Mouse (Mus musculus): ENCODE data around the gene Tbx10. TPM values are rescaled to one million over a fixed set of nuclear protein-coding genes. Genes with fewer than 3 reads are reported as not detected.

Tbx10 gene
- polyA plus RNA-seq (2015; fragmentation: Nextera tagmentation; extraction: Ambion mirVana): 0.11 TPM in 1 of 2 replicates, not detected in the other

DNA sequence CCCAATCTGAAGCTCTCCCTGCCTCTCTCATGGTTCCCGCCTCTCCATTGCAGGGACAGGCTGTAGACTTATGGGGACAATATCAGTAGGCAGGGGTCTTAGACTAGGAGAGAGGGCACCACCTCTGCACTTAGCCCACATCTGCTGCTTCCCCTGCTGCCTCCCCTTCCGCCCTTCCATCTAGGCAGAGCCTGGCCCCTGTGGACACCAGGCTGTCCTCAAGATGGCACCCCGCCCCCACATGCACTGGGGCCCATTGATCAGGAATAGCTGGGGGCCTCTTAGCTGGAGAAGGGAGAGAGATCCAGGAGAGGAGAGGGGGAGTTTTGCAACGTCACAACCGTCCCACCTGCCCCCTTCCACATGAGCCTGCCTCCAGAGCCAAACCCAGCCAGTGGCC, at the start of gene Tbx10:
Gene Tbx10 (plus strand): TSS at position 337 of the 400 bp plus-strand sequence.

GRCm38 (mm10) chr19:3958470-3958869, 34.1 kb upstream of the Tbx10 start, which contains the start of gene Aldh3b3:
TSS of gene Aldh3b3 (plus strand) at chr19:3958645.

DNA sequence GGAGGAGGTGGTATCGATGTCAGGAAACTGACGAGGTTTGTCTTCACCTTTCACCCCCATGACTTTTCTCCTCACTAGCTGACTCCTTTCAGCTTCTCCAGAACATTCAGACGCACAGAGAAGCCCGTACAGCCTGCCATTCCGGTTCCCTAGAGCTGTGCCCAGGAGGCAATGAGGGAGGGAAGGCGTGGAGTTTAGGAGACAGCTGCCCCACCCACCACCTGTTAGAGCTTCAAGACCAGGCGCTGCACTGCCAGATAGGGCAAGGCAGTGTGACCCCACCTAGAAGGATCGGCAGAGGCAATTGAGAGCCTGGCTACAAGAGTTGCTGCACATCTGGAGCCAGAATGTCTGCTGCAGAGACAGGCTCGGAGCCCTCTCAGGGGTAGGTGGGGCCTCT, 20.3 kb upstream of the Tbx10 start, which contains the start of gene Aldh3b2:
Gene Aldh3b2 (plus strand): TSS at position 100 of the 400 bp plus-strand sequence.

GRCm38 (mm10) chr19:3986334-3986733, 6.2 kb upstream of the Tbx10 start, which contains the start of gene Acy3:
TSS of gene Acy3 (plus strand) at chr19:3986570.

GRCm38 (mm10) chr19:4000119-4000900, 7.8 kb downstream of the Tbx10 start, which contains the start of the genes Nudt8 and Gm49405:
TSS of gene Nudt8 (plus strand) at chr19:4000580.
TSS of gene Gm49405 (plus strand) at chr19:4000626.

GRCm38 (mm10) chr19:4003112-4003511, 10.6 kb downstream of the Tbx10 start, which contains the start of gene Doc2g:
TSS of gene Doc2g (plus strand) at chr19:4003313.

DNA sequence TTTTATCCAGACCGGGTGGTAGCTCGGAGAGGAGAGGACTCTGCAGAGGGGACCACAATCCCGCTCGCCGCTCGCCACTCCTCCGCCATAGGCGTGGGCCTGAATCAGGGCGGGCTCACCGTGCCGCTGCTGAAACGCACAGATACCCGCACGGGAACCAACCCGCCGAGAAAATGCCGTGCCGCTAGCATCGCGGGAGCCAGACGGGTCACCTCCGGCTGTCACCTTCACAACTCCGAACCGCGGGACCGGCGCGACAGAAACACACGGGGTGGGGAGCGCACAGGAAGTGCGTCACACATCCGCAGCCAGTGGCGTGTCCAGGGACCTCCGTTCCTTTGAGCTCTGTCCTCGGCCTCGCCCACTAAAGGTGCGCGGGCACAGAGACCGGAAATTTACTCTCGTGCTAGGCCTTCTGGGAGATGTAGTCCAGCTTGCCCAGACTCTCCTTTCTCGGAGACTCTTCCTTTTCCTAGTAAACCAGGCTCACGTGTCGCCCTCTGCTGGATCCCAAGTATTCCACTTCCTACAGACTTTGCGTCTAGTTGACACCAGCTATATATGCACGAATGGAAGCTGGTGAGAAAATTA, 20.0 kb downstream of the Tbx10 start, which contains the start of gene Ndufv1:
Gene Ndufv1 (minus strand): TSS at position 375 of the 591 bp plus-strand sequence.

GRCm38 (mm10) chr19:4037788-4038232, 45.3 kb downstream of the Tbx10 start, which contains the start of gene Gstp1:
TSS of gene Gstp1 (minus strand) at chr19:4037985.

DNA sequence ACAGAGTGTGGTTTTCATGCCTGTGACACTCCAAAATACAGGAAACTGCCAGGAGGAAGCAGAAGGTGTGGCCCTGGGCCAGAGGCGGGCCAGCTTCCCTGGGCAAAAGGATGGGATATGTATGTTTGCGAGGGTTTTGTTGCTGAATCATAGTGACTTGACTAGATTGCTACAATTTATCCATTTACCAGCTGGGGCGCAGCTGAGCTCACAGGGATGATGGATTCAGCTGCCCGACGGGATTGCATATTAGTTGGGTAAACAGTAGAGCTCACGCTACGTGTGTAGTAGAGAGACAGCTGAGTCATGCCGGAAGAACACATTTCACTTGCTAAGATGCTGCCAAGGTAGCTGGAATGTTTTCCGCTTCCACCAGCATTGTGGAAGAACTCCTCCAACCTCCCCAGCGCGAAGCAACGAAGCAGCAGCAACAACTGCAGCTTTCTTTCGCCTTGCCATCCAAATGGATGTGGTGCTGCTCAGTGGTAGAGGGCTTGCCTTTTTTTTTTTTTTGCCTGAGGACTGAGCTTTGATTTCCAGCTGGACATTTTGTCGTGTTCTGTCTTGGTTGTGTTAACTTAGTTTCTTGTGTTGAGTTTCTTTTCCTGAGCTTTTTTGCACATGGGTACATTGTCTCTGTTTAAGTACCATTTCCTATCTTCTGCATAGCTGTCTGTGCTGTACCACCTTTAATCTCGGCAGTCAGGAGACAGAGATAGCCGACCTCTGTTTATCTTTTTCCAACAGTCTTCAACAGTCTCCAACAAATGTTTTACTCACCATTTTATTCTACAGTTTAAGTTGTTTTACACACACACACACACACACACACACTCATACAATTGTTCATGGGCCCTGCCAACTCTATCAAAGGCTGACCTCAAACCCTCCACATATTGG, 53.7 kb downstream of the Tbx10 start, which contains the start of gene Gstp2:
Gene Gstp2 (minus strand): TSS at position 58 of the 900 bp plus-strand sequence.

Other genes with a start within 250 kb of the Tbx10 start
- 14.4 and 15.2 TPM in 2 replicates for gene Kmt5b, start 225.3 kb upstream of the Tbx10 start, polyA plus RNA-seq (2015; fragmentation: Nextera tagmentation; extraction: Ambion mirVana)
- 21.8 and 25.8 TPM in 2 replicates for gene Chka, start 141.0 kb upstream of the Tbx10 start, polyA plus RNA-seq (2015; fragmentation: Nextera tagmentation; extraction: Ambion mirVana)
- 18.2 and 23.2 TPM in 2 replicates for gene Tcirg1, start 85.6 kb upstream of the Tbx10 start, polyA plus RNA-seq (2015; fragmentation: Nextera tagmentation; extraction: Ambion mirVana)
- gene Ndufs8, start 80.0 kb upstream of the Tbx10 start, polyA plus RNA-seq (2015; fragmentation: Nextera tagmentation; extraction: Ambion mirVana): 279 and 309 TPM in 2 replicates
- 3.3 and 8.6 TPM in 2 replicates for gene Aldh3b1, start 62.9 kb upstream of the Tbx10 start, polyA plus RNA-seq (2015; fragmentation: Nextera tagmentation; extraction: Ambion mirVana)
- 21.7 and 32.0 TPM in 2 replicates for gene Unc93b1, start 57.6 kb upstream of the Tbx10 start, polyA plus RNA-seq (2015; fragmentation: Nextera tagmentation; extraction: Ambion mirVana)
- gene Aldh3b3, start 34.1 kb upstream of the Tbx10 start, polyA plus RNA-seq (2015; fragmentation: Nextera tagmentation; extraction: Ambion mirVana): 0.29 and 0.30 TPM in 2 replicates
- 122 and 144 TPM in 2 replicates for gene Aldh3b2, start 20.4 kb upstream of the Tbx10 start, polyA plus RNA-seq (2015; fragmentation: Nextera tagmentation; extraction: Ambion mirVana)
- 6.1 and 7.0 TPM in 2 replicates for gene Acy3, start 6.2 kb upstream of the Tbx10 start, polyA plus RNA-seq (2015; fragmentation: Nextera tagmentation; extraction: Ambion mirVana)
- gene Nudt8, start 7.8 kb downstream of the Tbx10 start, polyA plus RNA-seq (2015; fragmentation: Nextera tagmentation; extraction: Ambion mirVana): 29.1 and 36.0 TPM in 2 replicates
- gene Gm49405, start 7.9 kb downstream of the Tbx10 start, polyA plus RNA-seq (2015; fragmentation: Nextera tagmentation; extraction: Ambion mirVana): 0.82 and 1.3 TPM in 2 replicates
- gene Doc2g, start 10.6 kb downstream of the Tbx10 start, polyA plus RNA-seq (2015; fragmentation: Nextera tagmentation; extraction: Ambion mirVana): 1.5 and 2.1 TPM in 2 replicates
- 170 and 175 TPM in 2 replicates for gene Ndufv1, start 20.1 kb downstream of the Tbx10 start, polyA plus RNA-seq (2015; fragmentation: Nextera tagmentation; extraction: Ambion mirVana)
- 432 and 441 TPM in 2 replicates for gene Gstp1, start 45.2 kb downstream of the Tbx10 start, polyA plus RNA-seq (2015; fragmentation: Nextera tagmentation; extraction: Ambion mirVana)
- 21.6 and 25.1 TPM in 2 replicates for gene Gstp2, start 53.3 kb downstream of the Tbx10 start, polyA plus RNA-seq (2015; fragmentation: Nextera tagmentation; extraction: Ambion mirVana)
- gene Gstp3, start 66.8 kb downstream of the Tbx10 start, polyA plus RNA-seq (2015; fragmentation: Nextera tagmentation; extraction: Ambion mirVana): 0.33 and 0.52 TPM in 2 replicates
- gene Cabp2, start 88.8 kb downstream of the Tbx10 start, polyA plus RNA-seq (2015; fragmentation: Nextera tagmentation; extraction: Ambion mirVana): not detected in 2 replicates
- 75.9 and 93.8 TPM in 2 replicates for gene Cdk2ap2, start 104.4 kb downstream of the Tbx10 start, polyA plus RNA-seq (2015; fragmentation: Nextera tagmentation; extraction: Ambion mirVana)
- 10.2 and 13.2 TPM in 2 replicates for gene Pitpnm1, start 107.2 kb downstream of the Tbx10 start, polyA plus RNA-seq (2015; fragmentation: Nextera tagmentation; extraction: Ambion mirVana)
- 76.9 and 77.9 TPM in 2 replicates for gene Aip, start 133.1 kb downstream of the Tbx10 start, polyA plus RNA-seq (2015; fragmentation: Nextera tagmentation; extraction: Ambion mirVana)
- gene Gpr152, start 147.0 kb downstream of the Tbx10 start, polyA plus RNA-seq (2015; fragmentation: Nextera tagmentation; extraction: Ambion mirVana): not detected in 2 replicates
- 0.28 and 0.41 TPM in 2 replicates for gene Cabp4, start 151.3 kb downstream of the Tbx10 start, polyA plus RNA-seq (2015; fragmentation: Nextera tagmentation; extraction: Ambion mirVana)
- 130 and 133 TPM in 2 replicates for gene Coro1b, start 155.9 kb downstream of the Tbx10 start, polyA plus RNA-seq (2015; fragmentation: Nextera tagmentation; extraction: Ambion mirVana)
- 0.54 and 0.65 TPM in 2 replicates for gene Ptprcap, start 160.9 kb downstream of the Tbx10 start, polyA plus RNA-seq (2015; fragmentation: Nextera tagmentation; extraction: Ambion mirVana)
- gene Rps6kb2, start 170.6 kb downstream of the Tbx10 start, polyA plus RNA-seq (2015; fragmentation: Nextera tagmentation; extraction: Ambion mirVana): 28.6 and 31.4 TPM in 2 replicates
- 5.8 and 7.8 TPM in 2 replicates for gene Carns1, start 182.7 kb downstream of the Tbx10 start, polyA plus RNA-seq (2015; fragmentation: Nextera tagmentation; extraction: Ambion mirVana)
- 1.3 and 1.5 TPM in 2 replicates for gene Tbc1d10c, start 198.5 kb downstream of the Tbx10 start, polyA plus RNA-seq (2015; fragmentation: Nextera tagmentation; extraction: Ambion mirVana)
- 476 and 486 TPM in 2 replicates for gene Ppp1ca, start 199.3 kb downstream of the Tbx10 start, polyA plus RNA-seq (2015; fragmentation: Nextera tagmentation; extraction: Ambion mirVana)
- 12.6 and 15.8 TPM in 2 replicates for gene Rad9a, start 208.9 kb downstream of the Tbx10 start, polyA plus RNA-seq (2015; fragmentation: Nextera tagmentation; extraction: Ambion mirVana)
- gene Clcf1, start 221.5 kb downstream of the Tbx10 start, polyA plus RNA-seq (2015; fragmentation: Nextera tagmentation; extraction: Ambion mirVana): 1.8 TPM in 2 replicates
- gene AC109138.7, start 221.6 kb downstream of the Tbx10 start, polyA plus RNA-seq (2015; fragmentation: Nextera tagmentation; extraction: Ambion mirVana): not detected in 2 replicates
- gene Pold4, start 239.1 kb downstream of the Tbx10 start, polyA plus RNA-seq (2015; fragmentation: Nextera tagmentation; extraction: Ambion mirVana): 44.5 and 63.8 TPM in 2 replicates

All from urinary bladder, postnatal 0 days (tissue).